Mouse (Mus musculus): ENCODE measurements around the gene Gm49388.

Gene Gm49388

DNA sequence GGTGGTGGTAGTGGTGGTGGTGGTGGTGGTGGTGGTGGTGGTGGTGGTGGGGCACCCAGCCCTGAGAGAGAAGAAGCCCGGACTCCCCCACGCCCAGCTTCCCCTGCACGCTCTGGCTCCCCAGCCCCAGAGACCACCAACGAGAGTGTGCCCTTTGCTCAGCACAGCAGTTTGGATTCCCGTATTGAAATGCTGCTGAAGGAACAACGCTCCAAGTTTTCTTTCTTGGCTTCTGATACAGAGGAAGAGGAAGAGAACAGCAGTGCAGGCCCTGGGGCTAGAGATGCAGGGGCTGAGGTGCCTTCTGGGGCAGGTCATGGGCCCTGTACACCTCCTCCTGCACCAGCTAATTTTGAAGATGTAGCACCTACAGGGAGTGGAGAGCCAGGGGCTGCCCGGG lies at the start of gene Gm49388:
Gene Gm49388, plus strand, starts transcription at position 301 of the 400 bp plus-strand sequence.
- no peak for DNase-seq (ENCODE audit: low read depth, low spot score)

DNA sequence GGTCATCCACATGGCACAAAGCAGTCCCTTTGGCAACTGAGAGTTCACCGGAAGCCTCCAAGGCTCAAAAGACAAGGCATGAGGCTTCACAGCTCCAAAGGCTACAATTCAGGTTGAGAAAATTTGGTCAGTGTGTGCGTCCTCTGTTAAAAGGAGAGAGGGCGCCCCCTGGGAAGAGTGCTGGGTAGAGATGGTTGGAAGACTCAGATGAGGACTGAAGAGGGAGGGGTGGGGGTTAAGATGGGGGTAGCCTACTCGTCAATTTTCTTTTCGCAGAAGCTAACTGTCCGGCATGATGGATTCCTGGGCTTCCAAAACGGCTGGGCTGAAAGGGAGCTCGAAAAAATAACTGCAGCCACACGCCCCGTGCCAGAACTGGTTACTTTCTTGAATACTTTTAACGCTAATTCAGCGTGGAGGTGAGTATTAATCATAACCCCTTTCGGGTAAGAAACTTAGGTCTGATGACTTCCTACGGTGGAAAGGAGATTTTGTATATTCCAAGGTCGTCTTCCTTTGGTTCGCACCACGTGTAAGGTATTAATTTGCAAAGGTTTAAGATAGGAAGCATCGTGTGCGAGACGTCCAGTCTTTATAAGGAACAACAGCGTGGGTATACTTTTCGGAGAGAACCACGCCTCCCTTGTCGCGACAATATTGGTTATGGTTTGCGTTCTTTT lies 40.9 kb upstream of the Gm49388 start, which contains the start of gene Fbxl19:
Gene Fbxl19, plus strand, starts transcription at position 178 of the 680 bp plus-strand sequence.
- DNase-seq (ENCODE audit: low read depth, low spot score) = peak; percentile 61

DNA sequence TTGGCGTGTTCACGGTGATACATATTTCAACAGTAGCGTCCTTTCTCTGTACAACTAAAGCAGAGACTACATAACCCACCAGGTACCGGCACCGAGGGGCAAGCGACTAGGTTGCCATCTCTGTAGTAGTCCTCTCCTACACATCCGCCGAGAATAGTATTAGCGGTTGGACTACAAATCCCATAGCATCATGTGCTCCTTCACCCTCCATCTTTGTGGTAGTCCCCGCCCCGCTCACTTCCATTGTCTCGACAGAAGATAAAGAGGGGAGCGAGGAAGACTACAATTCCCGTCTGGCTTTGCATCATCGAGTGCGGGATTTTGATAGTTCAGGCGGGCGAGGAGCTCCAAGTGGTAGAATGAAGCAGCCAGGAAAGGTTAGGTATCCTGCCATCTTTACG lies 40.2 kb upstream of the Gm49388 start:
- peak; percentile 92 for DNase-seq (ENCODE audit: low read depth, low spot score)

DNA sequence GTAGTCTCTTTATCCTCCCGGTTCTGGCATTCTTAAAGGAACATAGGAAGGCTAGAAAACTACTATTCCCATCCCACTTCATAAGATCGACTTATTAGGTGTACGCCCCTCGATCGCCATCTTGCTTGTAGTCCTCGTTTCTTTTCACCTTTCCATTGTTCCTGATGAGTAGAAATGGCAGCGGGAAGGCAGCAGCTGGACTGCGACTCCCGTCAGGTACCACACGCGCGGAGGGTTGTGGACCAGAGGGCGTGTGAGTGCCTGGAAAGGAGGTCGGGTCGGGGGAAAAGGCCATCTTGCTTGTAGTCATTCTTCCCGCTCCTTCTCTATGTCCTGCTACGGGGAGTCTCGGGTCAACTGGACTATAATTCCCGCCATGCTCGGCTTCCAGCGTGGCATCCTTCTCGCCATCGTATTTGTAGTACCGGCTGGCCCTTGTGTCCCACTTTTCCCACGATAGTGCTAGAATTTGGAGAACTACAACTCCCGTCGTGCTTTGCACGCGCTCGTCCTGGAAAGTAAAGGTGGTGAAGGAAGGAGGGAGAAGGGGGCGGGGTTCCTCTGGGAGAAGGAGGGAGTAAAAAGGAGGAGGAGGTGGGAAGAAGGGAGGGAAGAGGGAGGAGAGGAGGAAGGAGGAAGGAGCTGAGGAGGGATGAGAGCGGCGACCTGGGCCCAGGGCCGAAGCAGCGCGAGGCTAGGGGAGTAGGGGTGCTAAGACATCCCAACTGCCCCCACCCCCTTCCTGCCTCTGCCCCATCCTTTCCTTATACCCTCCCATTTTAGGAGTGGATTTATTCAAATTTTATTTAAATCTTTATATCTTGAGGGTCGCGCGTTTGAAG lies 39.5 kb upstream of the Gm49388 start:
- peak; percentile 87 for DNase-seq (ENCODE audit: low read depth, low spot score)

DNA sequence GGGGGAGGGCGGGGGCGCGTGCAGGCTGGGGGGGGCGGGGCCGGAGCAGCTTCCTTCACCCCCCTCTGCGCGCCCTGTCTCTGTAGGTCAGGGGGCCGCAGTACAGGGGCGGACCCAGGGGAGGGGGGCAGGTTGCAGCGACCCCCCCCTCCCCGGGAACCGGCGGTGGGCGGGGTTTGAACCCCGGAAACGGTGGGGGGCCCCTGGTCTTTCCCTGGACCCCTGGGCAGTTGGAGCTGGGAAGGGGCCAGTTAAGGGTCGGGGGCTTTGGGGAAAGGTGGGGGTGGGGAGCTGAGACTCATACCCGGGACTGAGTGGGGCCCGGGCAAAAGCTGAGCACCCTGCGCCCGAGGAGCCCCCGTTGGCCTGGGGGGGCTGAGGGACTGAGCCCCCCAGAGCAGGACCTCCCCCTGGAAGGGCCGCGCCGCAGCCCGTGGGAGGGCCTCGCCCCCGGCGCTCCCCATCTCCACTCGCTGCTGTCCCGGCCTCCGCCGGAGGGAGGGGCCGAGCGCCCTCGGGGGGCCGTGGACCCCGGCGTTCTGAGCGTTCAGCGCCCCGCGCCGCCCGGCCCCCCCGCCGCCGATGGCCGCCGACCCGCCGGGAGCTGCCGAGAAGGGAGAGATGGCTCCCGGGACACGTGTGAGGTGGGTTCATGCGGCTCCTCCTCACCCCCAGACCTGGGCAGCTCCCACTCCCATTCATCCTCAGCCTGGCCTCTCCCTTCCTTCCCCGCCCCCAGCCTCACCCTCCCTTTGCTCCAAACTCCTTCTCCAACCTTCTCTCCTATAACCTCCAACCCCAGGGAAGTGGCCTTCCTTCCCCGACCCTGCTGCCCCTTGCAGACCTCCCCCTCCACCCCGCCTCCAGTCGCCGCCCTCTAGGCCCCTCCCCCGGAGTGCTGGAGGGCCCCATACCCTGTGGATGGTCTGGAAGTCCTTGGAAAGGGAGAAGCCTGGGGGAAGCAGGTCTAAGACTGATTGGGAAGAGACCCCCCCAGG lies 38.6 kb upstream of the Gm49388 start:
- peak; percentile 35 for DNase-seq (ENCODE audit: low read depth, low spot score)

DNA sequence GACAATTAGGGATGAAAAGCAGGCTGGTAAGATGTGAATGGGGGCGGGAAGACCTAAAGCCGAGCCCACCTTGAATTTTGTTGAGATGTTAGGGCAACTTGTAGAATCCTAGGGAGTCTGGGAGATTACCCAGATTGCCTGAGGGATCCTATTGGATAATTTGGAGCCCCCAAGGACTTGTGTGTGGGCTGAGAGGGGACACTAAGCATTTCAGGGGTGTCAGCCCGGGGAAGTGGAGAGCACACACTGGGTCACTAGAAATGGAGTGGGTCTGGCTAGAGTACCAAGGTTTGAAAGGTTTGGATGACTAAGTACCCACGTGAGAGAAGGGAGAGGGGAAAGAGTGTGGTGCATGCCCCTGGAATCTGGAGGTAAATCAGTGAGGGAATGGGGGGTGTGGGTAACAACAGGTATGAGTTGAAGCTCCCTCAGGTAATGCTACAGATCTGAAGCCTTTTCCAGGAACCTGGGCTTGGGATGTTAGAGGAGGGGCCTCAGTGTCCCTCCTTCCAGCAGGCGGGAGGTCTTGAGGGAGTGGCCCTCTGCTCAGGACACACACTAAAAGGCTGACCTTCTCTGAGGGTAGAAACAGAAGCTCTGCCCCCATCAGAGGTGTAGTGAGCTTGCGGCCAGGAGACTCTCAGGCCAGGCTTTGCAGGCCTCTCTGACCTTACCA lies 37.7 kb upstream of the Gm49388 start:
- DNase-seq (ENCODE audit: low read depth, low spot score) = no peak

DNA sequence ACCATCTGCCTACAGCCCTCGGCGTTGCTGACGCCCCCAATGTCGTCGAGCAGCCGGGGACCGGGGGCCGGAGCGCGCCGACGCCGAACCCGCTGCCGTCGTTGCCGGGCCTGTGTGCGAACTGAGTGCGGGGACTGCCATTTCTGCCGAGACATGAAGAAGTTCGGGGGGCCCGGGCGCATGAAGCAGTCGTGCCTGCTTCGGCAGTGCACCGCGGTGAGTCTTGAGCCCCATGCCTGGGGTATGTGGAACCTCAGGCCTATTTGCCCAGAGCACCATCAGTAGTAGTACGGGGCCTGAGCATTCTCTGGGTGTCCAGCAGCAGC lies 37.2 kb upstream of the Gm49388 start:
- no peak for DNase-seq (ENCODE audit: low read depth, low spot score)

DNA sequence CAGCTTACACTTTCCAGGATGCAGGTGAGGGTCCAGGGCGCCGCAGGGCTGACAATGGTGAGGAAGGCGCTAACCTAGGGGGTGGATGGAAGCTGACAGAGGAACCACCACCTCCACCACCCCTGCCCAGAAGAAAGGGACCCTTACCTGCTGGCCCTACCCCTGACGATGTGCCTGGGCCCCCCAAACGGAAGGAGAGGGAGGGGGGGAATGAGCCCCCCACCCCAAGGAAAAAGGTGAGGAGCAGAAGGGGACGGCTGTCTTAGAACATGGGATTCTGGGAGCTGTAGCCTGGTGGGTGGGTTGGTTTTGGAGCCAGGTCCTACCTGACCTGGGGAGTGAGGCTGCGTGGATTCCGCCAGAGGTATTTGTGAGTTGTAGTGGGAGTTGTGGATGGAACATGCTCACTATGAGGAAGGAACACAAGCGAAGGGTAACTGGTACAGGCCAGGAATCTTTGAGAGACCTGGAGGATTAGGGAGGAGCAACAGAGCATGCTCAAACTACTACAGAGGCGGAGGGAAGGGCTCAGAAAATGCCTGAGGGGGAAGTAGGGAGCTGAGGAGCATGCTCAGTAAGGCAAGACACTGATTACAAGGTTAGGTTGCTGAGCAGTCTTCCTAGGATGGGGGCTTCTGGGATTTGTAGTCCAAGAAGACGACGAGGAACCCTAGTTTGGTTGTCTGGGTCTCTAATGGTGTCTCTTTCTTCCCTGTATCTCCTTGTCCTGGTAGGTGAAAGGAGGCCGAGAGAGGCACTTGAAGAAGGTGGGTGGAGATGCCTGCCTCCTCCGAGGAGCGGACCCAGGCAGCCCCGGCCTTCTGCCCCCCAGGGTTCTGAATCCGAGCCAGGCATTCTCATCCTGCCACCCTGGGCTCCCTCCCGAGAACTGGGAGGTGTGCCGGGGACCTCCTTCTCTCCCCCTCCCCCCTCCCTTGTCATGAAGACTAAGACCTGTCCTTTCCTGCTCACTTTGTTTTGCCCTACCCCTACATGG lies 35.0 kb upstream of the Gm49388 start:
- no peak for DNase-seq (ENCODE audit: low read depth, low spot score)

DNA sequence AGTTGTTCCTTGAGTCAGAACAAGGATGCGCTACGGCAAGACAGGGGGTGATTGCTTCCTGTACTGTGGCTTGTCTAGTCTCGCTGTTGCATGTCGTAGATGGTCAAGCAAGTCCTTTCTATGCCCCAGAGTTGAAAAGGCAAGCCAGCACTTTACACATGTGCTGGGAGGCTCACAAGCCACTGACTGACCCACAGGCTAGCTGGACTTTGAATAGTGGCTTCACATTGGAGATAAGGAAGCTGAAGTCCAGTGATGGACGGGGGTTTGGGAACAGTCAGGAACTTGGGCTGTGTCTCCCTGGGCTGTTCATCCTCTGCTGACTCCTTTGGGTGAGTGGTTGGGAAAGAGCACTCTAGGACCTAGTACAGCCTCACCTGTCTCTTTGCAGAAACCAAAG lies 33.8 kb upstream of the Gm49388 start:
- no peak for DNase-seq (ENCODE audit: low read depth, low spot score)

DNA sequence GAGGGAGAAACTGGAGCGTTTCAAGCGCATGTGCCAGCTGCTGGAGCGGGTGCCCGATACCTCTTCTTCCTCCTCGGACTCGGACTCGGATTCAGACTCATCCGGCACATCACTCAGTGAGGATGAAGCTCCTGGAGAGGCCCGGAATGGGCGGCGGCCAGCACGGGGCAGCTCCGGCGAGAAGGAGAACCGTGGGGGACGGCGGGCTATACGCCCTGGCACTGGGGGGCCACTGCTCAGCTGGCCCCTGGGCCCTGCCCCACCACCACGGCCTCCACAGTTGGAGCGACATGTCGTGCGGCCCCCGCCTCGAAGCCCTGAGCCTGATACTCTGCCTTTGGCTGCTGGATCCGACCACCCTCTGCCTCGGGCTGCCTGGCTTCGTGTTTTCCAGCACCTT lies 33.3 kb upstream of the Gm49388 start:
- no peak for DNase-seq (ENCODE audit: low read depth, low spot score)

DNA sequence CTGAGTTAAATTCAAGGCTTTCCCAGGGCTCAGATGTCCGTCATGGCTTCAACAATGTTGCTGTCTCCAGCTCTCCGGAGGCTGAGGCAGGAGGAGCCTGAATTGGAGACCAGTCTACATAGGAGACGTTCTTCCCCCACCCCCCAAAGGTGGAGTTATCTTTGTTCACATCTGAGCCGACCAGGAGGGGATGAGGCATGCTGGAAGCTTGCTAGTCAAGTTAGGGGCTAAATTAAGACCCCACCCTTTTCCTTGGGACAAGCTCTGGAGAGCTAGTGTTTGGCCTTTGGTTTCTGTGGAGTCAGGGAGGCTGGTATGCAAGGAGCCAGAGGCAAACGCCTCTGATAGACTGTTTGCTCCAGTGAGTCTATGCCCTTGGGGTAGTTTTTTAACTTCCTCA lies 32.2 kb upstream of the Gm49388 start:
- no peak for DNase-seq (ENCODE audit: low read depth, low spot score)

DNA sequence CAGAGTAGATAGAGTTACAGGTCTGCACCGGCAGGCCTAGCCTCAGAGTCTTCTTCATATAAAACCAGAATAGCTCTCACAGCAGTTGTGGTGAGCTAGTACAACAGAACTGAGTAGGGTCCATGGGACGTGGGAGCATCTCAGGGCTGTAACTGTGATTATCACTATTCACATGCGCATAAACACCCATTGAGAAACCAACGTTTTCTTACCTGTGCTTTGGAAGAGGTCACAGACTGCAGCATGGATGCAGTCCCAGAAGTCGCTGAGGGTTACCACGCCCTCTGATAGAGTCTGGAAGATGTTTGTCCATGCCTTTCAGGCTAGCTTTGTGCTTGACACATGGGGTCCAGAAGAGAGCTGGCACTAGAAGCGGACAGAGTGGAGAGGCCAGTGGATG lies 31.7 kb upstream of the Gm49388 start:
- no peak for DNase-seq (ENCODE audit: low read depth, low spot score)

DNA sequence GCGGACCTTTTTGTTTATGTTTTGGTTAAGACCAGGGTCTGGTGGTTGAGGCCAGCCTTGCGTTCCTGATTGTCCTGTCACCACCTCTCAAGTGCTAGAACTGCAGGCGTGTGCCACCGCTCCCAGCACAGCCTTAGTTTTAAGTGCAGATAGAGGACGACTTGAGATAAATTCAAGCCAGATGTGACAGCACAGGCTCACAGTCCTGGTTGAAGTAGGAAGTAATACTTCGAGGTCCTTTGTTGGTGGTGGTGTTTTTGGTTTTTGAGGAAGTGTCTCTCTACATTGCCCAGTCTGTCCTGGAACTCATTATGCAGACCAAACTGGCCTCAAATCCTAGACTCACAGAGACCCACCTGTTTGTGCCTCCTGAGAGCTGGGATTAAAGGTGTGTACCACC lies 25.7 kb upstream of the Gm49388 start:
- no peak for DNase-seq (ENCODE audit: low read depth, low spot score)

DNA sequence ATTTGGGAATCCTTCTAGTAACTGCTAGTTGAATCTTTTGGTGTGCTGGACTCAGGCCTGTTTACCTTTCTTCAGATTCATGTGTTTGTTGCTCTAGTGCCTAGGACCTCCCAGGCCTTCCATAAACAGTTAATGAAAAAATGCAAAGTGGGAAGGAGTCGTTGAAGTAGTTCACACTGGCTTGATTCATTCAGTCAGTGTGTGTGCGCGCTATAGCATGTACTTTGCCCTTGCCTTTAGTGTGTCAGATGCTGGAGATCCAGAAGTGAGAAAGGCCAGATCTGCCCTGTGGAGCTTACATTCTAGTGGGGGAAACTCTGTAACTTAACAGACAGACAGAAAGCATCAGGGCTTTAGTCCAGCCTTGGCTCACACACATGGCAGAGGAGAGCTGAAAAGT lies 24.9 kb upstream of the Gm49388 start:
- no peak for DNase-seq (ENCODE audit: low read depth, low spot score)

DNA sequence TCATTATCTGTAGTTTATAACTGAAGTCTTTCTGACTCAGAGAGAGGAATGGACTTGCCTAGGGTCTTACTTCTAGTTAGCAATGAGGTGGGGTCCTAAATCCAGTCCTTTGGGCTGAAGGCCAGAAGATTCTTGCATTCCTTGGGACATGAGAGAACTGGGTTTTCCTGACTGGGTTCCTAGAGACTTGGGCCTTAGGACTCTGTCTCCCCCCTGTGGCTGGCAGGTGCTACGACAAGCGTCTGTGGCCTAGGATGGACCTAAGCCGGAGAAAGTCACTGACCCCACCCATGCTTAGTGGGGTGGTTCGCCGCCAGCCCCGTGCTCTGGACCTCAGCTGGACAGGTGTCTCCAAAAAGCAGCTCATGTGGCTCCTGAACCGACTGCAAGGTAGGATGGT lies 24.4 kb upstream of the Gm49388 start:
- DNase-seq (ENCODE audit: low read depth, low spot score) = peak; percentile 57

DNA sequence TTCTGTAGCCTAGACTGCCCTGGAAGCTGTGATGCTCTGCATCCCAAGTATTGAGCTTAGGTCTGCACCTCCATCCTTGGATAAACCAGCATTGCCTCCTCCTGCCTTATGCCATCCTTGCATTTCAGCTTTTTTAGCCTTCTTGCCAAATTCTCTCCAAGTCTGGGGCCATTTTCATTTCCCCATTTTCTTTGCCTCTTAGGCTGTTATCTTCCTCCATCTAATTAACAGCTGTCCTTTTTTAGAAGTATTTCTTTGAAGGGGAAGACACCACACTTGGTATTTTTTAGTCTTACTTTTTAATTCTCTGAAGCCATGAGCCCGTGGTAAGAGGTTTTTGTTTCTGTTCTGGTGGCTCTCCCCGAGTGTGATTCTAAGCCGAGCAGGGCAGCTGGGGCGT lies 21.8 kb upstream of the Gm49388 start:
- no peak for DNase-seq (ENCODE audit: low read depth, low spot score)

DNA sequence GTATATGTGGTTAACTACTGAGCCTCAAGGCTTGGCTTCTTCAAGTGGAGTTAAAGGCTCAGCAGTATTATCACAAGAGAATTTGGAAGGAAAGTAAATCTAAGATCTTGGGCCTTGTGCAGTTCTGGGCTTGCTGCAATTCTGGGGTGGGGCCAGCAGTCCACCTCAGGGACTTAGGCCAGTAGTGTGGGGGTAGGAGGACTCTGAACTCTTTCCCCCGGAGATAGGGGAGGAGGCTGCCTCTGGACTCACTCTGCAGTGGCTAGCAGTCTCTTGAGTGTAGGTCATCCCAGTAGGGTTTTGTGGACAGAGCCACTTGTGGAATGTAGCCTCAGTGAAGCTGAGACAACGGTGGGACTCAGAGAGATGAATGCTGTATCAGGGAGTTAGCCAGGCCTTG lies 19.7 kb upstream of the Gm49388 start:
- no peak for DNase-seq (ENCODE audit: low read depth, low spot score)

DNA sequence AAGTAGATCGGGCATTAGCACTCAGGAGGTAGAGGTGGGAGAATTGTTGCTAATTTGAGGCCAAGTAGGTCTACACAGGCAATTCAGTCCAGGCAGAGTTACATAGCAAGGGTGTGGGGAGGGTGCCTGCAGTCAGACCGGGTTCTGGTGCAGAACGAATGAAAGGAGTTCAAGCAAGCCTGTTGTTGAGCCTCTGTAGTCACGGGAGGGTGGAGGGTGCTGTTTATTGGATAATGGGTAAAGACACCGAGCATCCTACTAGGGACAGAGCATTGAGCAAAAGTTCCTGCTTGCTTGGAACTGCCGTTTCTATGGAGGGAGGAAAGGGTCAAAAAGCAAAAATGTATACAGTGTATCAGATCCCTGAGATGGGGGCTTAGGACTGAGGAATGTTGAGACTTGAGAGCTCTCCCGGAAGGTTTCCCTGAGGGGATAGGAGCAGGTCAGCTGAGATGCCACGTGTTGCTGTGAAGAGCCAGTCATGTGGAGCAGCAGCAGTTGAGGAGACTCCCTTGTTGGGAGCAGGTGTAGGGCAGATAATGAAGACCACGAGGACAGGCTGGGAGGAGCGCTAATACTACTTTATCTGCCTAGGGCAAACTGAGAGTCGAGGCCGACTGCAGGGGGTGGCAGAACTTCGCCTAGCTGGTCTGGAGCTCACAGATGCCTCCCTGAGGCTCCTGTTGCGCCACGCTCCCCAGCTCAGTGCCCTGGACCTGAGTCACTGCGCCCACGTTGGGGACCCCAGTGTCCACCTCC lies 18.4 kb upstream of the Gm49388 start:
- no peak for DNase-seq (ENCODE audit: low read depth, low spot score)

DNA sequence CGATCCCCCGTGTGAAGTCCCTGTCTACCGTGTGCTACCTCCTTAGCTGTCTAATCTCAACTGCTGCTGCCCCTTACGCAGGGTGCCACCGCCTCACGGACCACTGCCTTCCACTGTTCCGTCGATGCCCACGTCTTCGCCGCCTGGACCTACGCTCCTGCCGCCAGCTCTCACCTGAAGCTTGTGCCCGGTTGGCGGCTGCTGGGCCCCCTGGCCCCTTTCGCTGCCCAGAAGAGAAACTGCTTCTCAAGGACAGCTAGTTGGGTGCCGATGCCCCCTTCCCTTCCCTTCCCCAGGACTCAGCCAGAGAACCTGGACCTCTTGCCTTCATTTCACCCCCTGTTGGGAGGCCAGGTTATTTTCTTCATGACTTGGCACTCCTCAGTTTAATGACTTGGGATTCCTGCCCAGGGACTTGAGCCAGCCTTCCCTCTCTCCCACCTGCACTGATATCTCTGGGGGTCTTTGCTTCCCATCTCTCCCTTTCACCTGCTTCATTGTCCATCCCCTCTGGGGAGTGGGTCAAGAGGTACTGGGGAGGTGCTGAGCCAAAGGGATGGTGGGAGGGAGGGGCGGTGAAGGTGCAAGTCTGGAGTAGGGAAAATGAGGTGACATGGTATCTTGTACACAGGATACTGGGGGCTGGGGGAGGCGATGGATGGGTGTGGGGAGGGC lies 17.6 kb upstream of the Gm49388 start:
- no peak for DNase-seq (ENCODE audit: low read depth, low spot score)

Measured in CD4-positive helper T cell, adult 2 months (primary cell).